Mouse (Mus musculus) cerebellum, adult 2 months (tissue): ENCODE results near the gene Asb11. TPM values are rescaled to one million over a fixed set of nuclear protein-coding genes. Genes with fewer than 3 reads are reported as not detected.

Experiments
- DNase-seq, 2 experiments: peaks; one replicate each; pipeline ENCODE4 v3.0.0; 2021
- H3K27ac ChIP-seq: fragments of 200-500 bp; 2 replicates; pipeline ENCODE4 v1.5.1; 2012; ENCODE audit warnings: low read length, control low read depth, inconsistent platforms; ENCODE audit not compliant: insufficient read depth
- H3K27me3 ChIP-seq: fragments of 200-500 bp; 2 replicates; pipeline ENCODE4 v1.6.1; 2012; ENCODE audit warnings: inconsistent platforms, mild to moderate bottlenecking, low read length, moderate library complexity; ENCODE audit not compliant: control insufficient read depth, insufficient read depth
- H3K4me1 ChIP-seq: fragments of 200-500 bp; 2 replicates; pipeline ENCODE4 v1.6.1; 2011; ENCODE audit warnings: low read length; ENCODE audit not compliant: control insufficient read depth, insufficient read depth
- H3K4me3 ChIP-seq: fragments of 200-500 bp; replicated peaks from 2 replicates; pipeline ENCODE3; 2011; ENCODE audit warnings: mild to moderate bottlenecking, low read depth, low read length, control low read depth; ENCODE audit not compliant: insufficient read depth
- CTCF ChIP-seq: fragments of 200-500 bp; IDR thresholded peaks from 2 replicates; pipeline ENCODE4 v1.5.1; 2011; ENCODE audit warnings: low read depth, mild to moderate bottlenecking, control low read depth, low read length, moderate library complexity, borderline replicate concordance; ENCODE audit not compliant: insufficient read depth
- POLR2A ChIP-seq: fragments of 200-500 bp; IDR thresholded peaks from 2 replicates; pipeline ENCODE4 v1.6.1; 2011; ENCODE audit warnings: low read length, control low read depth, borderline replicate concordance; ENCODE audit not compliant: insufficient read depth
- WGBS: fragments of 180-500 bp; shearing (Covaris S2); methylation state at CpG from one replicate; pipeline ENCODE4 v1.1.7; 2018; 5-methylcytosine and 5-hydroxymethylcytosine counted together
- polyA plus RNA-seq: library from polyadenylated mRNA; depleted of rRNA; stranded (reverse); fragments of >200 nt; gene quantifications from 2 replicates; pipeline ENCODE4 v1.2.3, GENCODE M21; 2012; rRNA removed

Gene Asb11
- polyA plus RNA-seq, 1 experiment, result 0.31 TPM

DNA sequence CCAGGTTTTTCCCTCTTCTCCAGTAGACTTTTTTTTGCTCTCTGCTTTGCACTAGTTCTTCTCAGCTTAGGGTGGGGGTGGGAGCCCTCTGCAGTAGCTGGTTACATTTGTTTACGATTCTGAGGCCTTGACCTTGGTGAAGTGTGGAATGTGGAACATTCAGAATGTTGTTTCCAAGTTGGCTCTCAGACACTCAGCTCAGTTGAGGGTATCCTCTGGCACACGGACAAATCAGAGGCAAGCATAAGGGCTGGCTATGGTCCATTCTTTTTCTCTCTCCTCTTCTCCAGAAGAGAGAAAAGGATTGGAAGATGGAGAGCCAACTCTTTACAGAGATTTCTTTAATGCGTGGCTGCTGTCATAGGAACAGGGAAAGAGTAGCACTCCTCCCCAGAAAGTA lies 71.9 kb downstream of the Asb11 start:
- DNase-seq, result no peak
- H3K27ac ChIP-seq, result no peak overlapping the region
- H3K27me3 ChIP-seq, result no peaks in the 10 kb centered on the region
- TF ChIP-seq CTCF, result no peak
- no peak for TF ChIP-seq POLR2A
- H3K4me3 ChIP-seq, result no peak overlapping the region
- WGBS, result 27% methylated on average over 3 of the region's 3 CpGs
- no peaks in the 10 kb centered on the region for H3K4me1 ChIP-seq

Other genes with a start within 250 kb of the Asb11 start
- gene Bmx, start 178.8 kb upstream of the Asb11 start, polyA plus RNA-seq, result 1.0 and 1.1 TPM in 2 replicates
- gene Pir, start 167.6 kb upstream of the Asb11 start, polyA plus RNA-seq, result 4.5 and 5.1 TPM in 2 replicates
- 0.46 and 0.52 TPM in 2 replicates for gene Vegfd, start 63.6 kb upstream of the Asb11 start, polyA plus RNA-seq
- gene Piga, start 17.2 kb upstream of the Asb11 start, polyA plus RNA-seq, result 7.9 and 8.8 TPM in 2 replicates
- gene Asb9, start 69.3 kb downstream of the Asb11 start, polyA plus RNA-seq, result not detected in 2 replicates